Mouse (Mus musculus): Measurements from ENCODE around the gene Ssc4d.

DNA sequence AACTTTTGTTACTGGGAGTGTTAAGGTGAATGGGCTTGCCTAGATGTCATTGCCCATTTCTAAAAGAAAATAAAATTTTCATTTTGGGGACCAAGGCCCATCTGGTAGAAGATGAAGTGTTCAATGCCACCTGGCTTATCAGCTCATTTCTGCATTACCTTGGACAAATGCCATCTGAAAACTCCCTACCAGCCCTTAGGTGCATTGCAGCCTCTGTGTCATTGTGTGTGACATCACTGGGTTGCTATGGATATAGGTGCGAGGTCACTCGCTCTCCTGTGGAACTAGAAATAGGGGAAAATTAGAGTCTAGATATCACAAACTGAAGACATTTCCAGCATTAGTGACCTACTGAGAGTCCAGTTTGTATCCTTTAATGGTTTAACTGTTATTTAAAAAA, 42.0 kb downstream of the Ssc4d start:
- no peak for TF ChIP-seq POLR2A (IDR thresholded peaks at IDR 0.05; ENCODE audit: low read depth, low read length)
- TF ChIP-seq CTCF (conservative IDR thresholded peaks at IDR 0.05 in 1 of 2, IDR thresholded peaks at IDR 0.05 in 1 of 2; ENCODE audit: low read depth in 2 of 2, low read length in 2 of 2), result no peak
- TF ChIP-seq E2F4 (IDR thresholded peaks at IDR 0.05; ENCODE audit: insufficient replicate concordance, low read depth, low read length), result no peak
- TF ChIP-seq SMC3 (IDR thresholded peaks at IDR 0.05; ENCODE audit: low read depth, low read length), result no peak
- no peak for TF ChIP-seq JUND (conservative IDR thresholded peaks at IDR 0.05; ENCODE audit: low read depth, low read length)
- TF ChIP-seq POLR2AphosphoS2 (IDR thresholded peaks at IDR 0.05; ENCODE audit: low read depth, low read length), result no peak
- no peak for TF ChIP-seq EP300 (IDR thresholded peaks at IDR 0.05; ENCODE audit: low read length)
- TF ChIP-seq NELFE (IDR thresholded peaks at IDR 0.05; ENCODE audit: low read depth, low read length), result no peak
- no peak for TF ChIP-seq BHLHE40 (IDR thresholded peaks at IDR 0.05; ENCODE audit: low read depth, low read length)
- no peak for TF ChIP-seq MAX (IDR thresholded peaks at IDR 0.05; ENCODE audit: low read length)
